Mouse (Mus musculus): ENCODE measurements at regions not wholly inside any gene's neighbourhood (a gene's known extent, or its start where the extent isn't known, plus 50 kb on each side); places are given as distances from the start of the nearest gene placed in this dataset.

DNA sequence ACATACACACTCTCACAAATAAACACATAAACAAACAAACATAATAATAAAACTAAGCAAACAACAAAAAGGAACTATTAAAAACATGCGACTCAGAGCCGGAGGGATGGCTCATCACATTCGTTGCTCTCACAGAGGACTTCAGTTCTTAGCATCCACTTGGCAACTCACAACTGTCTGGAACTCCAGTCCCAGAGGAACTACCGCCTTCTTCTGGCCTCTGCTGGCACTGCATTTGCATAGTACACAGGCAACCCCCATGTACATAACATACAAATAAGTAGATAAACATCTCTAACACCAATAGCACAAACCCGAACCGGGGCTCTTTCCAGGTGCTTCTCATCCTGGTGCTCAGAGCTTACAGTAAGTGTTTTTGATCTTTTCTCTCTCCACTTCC is 81.9 kb downstream of the Cct8l1 start:
- no peak for TF ChIP-seq CTCF (IDR thresholded peaks at IDR 0.05; ENCODE audit: insufficient read depth, low read depth, low read length)
- no peak for TF ChIP-seq POLR2A (IDR thresholded peaks at IDR 0.05; ENCODE audit: insufficient read depth, low read depth, low read length)

Measured in olfactory bulb, adult 2 months (tissue).